Mouse (Mus musculus) large intestine, adult 2 months (tissue): Measurements from ENCODE around the gene Jag1. TPM values are rescaled to one million over a fixed set of nuclear protein-coding genes. Genes with fewer than 3 reads are reported as not detected.

Experiments
- DNase-seq: peaks from one replicate; pipeline ENCODE4 v3.0.0-alpha.2; 2012; ENCODE audit warnings: low read depth, low spot score
- WGBS: fragments of 180-500 bp; shearing (Covaris S2); methylation state at CpG from one replicate; pipeline ENCODE4 v1.1.7; 2018; 5-methylcytosine and 5-hydroxymethylcytosine counted together
- polyA plus RNA-seq: library from polyadenylated mRNA; depleted of rRNA; stranded (reverse); fragments of >200 nt; gene quantifications from 2 replicates; pipeline ENCODE4 v1.2.3, GENCODE M21; 2012; rRNA removed

Gene Jag1
- polyA plus RNA-seq = 2.0 and 4.2 TPM in 2 replicates

DNA sequence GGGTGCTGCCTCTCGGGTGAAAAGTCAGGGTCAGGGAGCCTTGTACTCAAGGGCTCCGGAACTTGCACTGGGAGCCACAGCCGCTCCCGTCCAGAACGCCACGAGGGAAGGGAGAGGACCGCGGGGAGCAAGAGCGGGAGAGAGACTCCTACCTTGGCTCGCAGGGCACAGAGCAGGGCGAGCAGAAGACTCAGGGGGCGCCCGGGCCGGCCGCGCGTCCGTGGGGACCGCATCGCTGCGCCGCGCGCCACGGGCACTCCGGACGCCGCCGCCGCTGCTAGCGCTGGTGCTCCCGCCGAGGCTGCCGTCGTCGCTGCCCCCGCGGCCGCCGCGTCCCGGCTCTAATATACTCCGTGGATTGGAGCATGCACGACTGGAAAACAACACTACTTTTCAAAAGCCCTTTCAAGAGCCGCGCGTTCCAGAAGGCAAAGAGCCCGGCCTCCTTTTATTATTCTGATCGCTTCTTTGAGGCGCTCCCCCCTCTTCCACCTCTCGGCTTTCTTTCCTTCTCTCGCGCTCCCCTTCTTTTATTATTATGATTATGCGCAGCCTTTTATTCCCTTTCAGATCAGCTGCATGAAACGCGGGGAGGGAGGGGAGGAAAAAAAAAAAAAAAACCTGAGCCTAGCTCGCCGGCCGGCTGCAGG, at the start of gene Jag1:
Gene Jag1, minus strand, starts transcription at position 620 of the 650 bp plus-strand sequence.
- DNase-seq = peak; percentile 24
- under 1% methylated on average over 59 of the region's 59 CpGs for WGBS

DNA sequence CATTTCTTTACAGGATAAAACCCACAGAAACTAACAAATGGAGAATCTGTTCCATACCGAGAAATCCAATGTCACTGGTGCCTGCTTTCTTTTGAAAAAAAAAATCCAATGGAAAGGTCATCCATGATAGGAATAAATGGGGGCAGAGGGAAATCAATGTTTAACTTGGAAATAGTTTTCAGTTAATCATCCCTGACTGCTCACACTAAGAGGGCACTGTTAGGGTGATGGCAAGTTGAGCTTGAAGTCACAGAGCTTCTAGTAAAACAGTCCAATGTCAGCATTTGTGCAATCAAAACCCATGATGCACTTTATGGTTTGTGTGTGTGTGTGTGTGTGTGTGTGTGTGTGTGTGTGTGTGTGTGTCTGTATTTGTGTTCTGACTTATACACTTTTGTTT, 39.6 kb upstream of the Jag1 start:
- DNase-seq = no peak
- 72% methylated on average over 1 of the region's 1 CpGs for WGBS

DNA sequence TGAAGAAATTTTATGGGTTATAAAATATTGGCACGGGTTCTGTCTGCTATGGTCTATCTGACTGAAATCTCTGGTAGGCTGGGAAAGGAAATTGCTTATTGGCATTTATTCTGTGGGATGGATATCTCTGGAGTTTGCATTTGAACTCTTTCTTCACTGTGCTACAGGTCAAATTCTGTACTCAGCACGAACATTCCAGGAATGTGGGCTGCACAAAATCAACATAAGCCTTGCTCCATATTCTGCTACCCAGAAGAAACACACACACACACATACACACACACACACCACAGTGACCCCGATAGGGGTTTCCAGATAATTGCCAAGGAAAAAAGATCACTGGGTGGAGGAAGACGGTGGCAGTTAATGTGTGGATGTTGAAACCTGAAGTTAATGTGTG, 37.4 kb upstream of the Jag1 start:
- WGBS = 24% methylated on average over 4 of the region's 4 CpGs
- no peak for DNase-seq

DNA sequence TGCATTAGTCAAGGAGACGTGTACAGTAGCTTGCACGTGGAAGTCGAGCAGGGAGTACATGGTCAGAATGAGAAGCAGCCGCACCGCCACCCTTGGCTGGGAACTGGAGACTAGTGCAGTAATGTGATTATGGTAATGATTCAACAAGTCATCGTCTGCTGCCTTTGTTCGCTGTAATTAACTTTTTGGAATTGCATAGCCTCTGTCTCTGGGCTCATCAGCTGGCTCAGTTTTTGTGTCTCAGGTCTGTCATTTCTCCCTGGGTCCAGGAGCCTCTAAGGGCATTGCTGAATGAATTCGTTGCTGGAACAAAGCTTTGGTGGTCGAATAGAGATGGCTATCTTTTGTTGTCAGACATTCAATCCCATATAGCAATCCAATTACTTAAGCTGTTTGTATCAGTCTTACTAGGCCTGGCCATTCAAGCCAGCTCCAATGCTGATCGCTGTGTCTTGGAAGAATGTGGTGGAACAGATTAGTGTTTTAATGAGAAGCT, 36.8 kb upstream of the Jag1 start:
- DNase-seq = no peak
- WGBS = 57% methylated on average over 10 of the region's 10 CpGs

DNA sequence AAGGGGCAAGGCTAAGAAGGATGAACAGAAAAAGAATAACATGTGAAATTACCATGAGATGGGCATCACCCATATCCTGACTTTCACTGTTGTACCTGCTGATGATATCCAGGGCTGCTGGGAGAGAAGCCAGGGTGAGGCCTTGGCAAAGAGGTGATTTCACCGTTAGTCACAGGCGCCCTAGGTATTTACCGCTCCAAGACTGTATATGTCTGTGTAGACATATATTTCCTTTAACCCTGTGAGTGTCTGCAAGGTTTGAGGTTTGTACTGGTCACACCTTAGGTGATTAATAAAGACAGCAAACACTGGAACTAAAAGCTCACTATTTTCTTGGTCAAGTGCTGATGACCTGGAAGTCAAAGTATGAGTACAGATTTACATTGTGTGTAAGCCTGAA, 34.5 kb upstream of the Jag1 start:
- DNase-seq = no peak
- WGBS = 63% methylated on average over 3 of the region's 3 CpGs

DNA sequence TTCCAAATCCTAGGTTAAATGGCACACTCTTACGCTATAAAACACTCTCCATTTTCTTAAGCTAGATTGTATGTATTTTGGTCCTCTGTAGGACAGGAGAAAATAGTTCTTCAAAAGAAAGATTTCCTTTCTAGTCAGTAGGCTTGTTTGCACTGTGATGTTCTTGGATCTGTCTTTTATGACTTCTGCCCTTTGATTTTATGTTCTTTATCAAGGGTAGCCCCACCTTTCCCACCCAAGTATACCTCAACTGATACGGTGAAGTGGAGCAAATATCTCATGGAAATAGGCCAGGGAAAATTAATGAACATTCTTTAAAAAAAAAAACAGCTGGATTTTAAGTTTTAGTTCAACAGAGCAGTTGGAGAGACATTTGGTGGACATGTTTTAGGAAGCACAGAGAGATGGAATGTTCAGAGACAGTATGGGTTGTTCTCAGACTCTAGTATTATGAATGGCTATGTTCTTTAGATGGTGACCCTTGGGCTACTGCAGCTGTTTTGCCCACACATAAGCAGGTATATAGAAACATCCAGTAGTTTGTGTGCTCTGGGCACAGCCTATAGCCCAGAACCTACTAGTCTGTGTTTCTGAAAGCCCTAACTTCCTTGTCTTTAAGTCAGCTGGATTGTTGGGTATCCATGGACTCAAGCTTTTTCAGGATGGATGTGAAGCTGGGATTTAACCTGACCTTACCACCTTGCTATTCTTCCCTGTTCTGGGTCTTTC, 30.7 kb upstream of the Jag1 start:
- no peak for DNase-seq
- 35% methylated on average over 2 of the region's 2 CpGs for WGBS

DNA sequence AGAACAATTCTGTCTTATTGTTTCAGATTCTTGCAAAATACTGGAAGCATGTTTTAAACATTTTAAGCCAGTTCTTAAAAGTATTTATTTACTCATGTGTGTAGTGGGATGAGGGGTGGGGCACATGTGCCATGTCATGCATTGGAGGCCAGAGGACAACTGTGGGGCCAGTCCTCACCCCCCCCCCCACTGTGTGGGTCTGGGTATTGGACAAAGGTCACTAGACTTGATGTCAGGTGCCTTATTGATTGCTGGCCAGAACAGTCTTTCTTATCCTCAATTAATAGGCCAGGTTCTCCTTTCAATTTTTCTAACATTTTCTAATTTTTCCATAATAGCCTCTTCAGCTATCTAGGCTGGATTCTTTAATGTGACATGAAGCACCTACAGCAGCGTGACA, 21.6 kb upstream of the Jag1 start:
- WGBS = 100% methylated on average over 1 of the region's 1 CpGs

DNA sequence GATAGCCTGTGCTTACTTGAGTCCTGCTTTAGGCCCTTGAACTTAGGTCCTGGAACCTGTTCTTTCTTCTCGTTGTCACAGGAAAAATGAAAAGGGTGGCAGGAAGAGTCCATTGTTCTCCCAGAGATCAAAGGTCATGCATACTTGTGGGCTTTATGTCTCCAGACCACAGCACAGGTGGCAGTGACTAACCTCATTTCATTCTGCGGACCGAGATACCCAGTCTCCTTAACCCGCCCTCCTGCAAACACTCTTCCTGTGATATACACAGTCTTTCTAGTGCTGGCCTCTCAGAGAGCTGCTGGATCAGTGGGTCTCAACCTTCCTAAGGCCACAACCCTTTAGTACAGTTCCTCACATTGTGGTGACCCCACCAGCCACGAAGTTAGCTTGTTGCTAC, 17.6 kb upstream of the Jag1 start:
- DNase-seq = no peak
- 40% methylated on average over 5 of the region's 5 CpGs for WGBS

More for the DNA sequence above, 21.6 kb upstream of the Jag1 start:
- DNase-seq = no peak

DNA sequence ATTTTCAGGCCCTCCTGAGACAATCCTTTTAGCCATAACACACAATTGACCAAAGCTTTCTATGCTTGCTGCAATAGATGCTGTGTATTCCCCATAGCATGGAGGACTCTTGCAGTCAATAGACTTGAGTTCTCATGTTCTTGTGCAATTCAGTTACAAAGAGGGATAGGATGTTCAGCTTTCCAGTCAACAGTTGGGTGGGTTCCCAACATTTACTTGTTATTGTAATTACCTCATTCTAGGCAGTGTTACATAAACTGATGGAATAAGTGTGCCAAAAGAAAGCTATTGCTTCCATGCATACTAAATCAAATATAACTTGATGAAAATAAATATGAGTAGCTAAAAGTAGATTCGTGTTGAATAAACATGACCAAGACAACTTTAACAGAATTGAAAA, 8.4 kb upstream of the Jag1 start:
- WGBS = 65% methylated on average over 1 of the region's 1 CpGs
- no peak for DNase-seq

DNA sequence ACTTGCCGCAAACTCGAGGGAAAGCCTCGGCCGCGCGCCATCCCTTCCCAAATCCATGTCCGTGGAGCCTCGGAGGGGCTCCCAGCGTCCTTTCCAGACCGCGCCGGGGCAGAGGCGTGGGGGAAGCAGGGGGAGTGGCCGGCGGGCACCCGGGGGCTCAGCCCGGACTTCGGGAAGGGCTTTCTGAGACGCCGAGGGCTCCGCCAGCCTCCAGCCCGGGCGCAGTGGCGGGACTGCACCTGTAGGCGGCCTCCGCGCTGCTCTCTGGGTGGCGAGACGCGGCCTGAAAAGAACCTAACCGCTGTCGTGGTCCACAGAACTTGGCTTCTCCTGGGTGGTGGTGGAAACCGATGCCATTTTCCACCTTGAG, 862 bp upstream of the Jag1 start:
- DNase-seq = peak; percentile 38
- WGBS = 1% methylated on average over 33 of the region's 33 CpGs

DNA sequence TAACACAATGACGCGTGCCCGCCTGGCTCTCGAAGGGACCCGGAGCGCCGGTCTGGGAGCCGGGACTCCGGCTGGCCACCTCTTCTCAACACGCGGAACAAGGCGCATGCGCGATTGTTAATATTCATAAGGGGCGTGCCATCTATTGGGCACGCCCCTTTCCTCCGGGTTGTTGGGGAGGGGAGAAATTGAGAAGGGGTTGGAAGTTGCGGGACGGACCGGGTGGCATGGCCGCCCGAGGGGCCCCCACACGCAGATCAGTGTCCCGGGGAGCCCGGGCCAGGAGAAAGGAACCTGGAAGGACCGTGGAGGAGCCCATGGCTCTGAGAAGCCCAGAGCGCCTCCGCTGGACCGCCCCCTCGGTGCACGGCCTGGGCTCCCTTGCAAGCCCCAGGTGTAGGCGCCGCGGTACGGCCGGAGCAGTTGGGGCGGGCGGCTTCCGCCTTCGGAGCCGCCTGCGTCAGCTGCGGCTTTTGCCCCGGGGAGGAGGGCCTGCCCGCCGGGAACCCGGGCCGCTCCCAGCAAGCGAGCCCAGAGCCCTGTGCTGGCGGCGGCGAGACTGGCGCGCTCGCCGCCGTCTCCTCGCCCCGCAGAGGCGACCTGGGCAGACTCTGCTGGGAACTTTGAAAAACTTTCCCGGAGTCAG, 354 bp upstream of the Jag1 start:
- peak; percentile 94 for DNase-seq

DNA sequence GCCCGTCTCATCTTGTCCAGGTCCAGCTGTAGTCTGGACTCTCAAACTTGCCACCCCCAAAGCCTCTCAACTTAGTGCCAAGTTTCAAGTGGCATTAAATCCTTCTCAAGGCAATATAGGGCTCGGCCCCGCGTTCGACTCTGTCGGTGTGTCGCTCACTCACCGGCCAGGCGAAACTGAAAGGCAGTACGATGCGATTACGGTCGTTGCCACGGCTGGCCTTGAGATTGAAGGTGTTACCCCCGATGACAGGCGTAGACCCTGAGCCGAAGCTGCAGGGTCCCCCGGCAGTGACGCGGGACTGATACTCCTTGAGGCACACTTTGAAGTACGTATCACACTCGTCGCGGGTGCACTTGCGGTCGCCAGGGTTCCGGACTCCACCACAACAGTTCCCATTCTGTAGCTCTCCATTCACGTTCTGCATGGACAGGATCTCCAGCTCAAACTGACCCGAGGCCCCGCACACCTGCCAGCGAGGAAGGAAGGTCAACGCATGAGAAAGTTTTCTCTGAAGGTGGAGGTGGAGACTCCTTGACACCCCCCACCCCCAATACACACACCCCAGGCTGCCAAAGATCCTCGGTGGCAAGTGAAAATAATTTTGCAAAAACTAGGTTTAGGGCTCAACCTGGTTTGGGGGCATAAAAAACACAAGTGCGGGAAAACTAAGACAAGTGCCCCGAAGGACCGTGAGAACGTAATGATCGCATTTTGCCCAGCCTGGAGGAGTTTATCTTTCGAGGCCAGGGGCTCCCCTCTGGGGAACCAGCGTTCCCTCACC, 1.0 kb downstream of the Jag1 start:
- WGBS = under 1% methylated on average over 40 of the region's 40 CpGs
- peak; percentile 25 for DNase-seq

More for the DNA sequence above, 354 bp upstream of the Jag1 start:
- under 1% methylated on average over 61 of the region's 61 CpGs for WGBS

DNA sequence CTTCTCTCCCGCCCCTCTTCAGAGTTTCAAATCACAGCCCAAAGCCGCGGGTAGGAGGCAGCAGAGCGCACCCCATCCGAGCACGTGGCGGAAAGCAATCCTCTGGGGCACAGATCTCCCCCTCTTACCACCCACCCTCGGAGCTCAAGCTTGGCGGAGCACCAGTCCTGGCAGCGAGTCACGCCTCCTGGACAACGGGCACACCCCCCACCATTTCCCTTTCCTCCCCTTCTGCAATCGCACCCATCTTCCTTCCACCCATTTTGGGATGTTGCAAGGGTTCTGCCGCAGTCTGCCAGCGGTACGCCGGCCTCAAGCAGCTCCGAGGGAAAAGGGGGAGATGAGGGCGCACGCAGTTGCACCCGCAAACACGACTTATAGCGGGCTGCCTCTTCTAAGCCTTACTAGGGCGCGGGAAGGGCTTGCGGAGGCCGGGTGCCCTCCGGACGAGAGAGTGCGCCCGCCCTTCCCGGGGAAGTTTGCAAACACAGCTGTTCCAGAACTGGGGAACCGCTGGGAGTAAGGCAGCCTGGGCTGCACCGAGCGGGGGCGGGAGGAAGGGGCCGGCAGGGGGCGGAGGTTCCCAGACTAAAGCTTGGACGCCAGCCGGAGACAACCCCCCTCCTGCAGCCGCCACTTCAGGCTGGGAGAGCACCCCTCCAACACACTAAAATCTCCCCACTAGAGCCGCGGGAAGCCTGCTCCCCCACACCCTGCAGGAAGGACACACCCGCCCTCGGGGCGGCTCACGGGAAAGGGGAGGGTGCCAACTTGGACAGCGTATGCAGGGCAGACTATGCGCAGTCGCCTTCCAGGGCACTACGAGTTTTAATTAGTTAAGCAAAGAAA, 2.0 kb downstream of the Jag1 start:
- WGBS = 2% methylated on average over 51 of the region's 51 CpGs
- DNase-seq = peak; percentile 40

DNA sequence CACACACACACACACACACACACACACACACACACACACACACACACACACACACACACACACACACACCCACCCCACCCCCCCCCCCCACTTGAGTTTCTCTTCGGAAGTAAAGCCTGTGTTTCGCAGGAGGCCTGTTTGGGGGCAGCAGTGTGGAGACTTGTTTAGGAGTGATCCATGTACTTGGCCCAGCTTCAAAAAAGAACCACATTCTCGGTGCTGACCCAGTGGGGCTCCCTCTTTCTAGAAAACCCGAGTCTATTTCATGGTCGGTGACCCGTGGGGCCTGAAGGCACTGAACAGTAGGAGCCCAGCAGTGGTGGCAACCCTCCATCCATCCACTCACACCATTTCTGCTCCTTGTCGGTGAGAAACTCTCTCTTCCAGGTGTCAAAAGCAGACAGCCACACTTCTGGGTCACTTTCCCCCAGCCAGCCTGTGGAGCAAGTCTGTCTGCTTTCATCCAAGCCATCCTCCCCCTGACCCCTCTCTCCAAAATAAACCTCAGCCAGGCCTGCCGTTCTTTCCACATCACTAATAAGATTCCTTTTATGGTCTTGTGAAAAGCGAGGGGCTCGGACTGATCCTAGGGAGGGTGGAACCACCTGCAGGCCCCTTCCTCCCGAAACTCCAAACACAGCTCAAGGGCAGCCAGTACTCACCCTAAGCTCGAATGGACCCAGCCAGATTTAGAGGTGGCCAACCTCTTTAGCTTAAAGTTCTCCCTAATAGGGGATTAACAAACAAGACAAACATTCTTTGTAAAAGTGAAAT, 3.0 kb downstream of the Jag1 start:
- no peak for DNase-seq
- 41% methylated on average over 12 of the region's 12 CpGs for WGBS

DNA sequence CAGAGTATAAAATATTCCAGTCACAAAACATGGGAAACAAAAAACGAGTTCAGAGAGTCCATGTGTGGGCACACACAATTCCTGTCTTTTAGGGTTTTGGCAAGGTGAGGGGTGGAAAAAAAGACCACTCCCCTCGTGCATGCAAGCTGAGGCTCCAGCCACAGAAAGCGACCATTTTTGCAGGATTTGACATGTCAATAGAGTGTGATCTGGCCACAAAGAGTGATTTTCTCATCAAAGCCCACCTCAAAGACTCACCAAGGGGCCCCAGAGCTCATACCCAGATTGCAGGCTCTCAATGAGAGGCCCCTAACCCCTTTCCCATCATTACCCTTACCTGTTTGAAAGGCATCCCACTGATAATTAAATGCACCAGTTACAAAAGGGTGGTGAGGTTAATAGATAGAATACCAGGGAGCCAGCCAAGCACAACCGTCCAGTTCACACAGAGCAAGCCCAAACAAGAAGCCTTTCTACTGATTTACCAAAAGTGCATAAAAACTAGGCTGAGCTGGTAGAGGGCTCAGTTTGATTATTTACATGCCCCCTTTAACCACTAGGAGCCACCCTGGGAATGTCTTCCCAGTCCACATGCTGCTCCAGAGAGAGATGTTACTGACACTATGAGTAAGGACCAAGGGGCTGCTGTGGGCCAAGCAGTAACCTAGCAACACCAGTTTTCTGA, 6.1 kb downstream of the Jag1 start:
- 72% methylated on average over 4 of the region's 4 CpGs for WGBS
- DNase-seq = no peak

DNA sequence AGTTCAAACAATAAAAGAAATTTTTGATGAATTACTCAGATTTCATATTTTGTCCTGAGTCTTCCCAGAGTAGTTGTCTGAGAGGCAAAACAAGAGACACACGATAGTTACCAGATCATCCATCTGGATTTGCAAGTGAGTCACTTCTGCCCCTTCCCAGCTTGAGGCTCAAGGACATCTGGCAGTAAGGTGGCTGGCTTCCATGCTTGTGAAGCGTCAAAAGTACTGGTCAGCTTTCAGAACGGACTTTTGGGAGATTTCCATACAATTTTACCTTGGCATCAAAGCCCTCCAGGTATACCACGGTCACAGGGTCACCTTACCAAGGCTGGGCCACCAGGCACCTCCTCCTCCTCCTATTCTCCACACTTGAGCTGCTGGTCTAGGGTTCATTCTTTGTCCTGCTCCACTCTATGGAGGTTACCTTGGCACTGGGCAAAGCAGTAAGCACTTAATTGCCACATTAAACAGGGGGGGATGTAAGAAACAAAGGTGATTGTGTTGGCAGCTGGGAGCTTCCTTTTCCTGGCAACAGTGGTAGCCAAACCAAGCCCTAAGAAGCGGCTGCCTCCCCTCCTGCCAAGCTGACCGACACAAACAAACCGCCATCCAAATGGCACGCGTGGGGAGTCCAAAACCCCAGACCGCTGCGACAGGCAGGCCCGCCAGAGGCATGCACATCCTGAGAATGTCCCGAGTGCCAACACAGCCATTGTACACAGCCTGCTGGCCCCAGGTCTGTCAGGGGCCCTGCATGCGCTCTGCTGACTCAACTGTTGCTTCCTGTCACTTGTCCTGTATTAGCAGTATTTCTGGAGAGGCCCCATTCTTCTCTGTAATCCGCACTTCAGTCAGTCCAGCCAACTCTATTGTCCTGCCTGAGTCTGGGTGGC, 6.9 kb downstream of the Jag1 start:
- DNase-seq = no peak
- WGBS = 60% methylated on average over 15 of the region's 15 CpGs

DNA sequence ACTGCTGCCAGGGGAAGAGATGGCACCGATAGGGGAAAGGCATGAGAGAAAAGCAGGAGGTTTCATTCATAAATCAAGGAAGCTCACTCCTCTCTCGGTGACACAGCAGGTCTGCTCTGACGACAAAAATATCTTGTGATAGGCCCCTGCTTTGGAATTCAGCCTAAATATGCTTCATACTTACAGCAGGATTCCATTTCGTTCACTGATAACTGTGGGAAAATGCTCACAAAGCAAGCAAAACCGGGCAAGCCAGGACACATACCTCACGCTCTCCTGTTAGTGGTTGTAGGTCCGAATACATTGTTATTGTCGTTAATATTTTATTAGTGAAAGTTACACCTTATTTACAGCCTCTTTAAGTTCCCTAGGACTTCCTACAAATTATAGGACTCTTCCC, 8.5 kb downstream of the Jag1 start:
- WGBS = 78% methylated on average over 8 of the region's 8 CpGs
- no peak for DNase-seq
